Mouse (Mus musculus) adrenal gland, postnatal 4 days (tissue): Measurements from ENCODE around the gene Tmem248. TPM values are rescaled to one million over a fixed set of nuclear protein-coding genes. Genes with fewer than 3 reads are reported as not detected.
A peak's percentile ranks its signal among the peaks of the same experiment; 100 is the strongest.
"Not testable (repeated sequence)": the region's sequence is repeated elsewhere in the genome, so short reads cannot be mapped to it uniquely, and the experiment has no call there.

Experiments
- DNase-seq, 2 experiments: peaks; one replicate each; pipeline ENCODE4 v3.0.0; 2021 to 2022; ENCODE audit warnings: low spot score in 2 of 2, mixed read lengths in 2 of 2
- total RNA-seq, 2 experiments: library from RNA; stranded (reverse); gene quantifications; 2 replicates each; pipeline ENCODE4 v1.2.3; 2021

Tmem248 gene
- total RNA-seq, 2 experiments from 2014 or later, result 56.0 to 61.9 TPM

DNA sequence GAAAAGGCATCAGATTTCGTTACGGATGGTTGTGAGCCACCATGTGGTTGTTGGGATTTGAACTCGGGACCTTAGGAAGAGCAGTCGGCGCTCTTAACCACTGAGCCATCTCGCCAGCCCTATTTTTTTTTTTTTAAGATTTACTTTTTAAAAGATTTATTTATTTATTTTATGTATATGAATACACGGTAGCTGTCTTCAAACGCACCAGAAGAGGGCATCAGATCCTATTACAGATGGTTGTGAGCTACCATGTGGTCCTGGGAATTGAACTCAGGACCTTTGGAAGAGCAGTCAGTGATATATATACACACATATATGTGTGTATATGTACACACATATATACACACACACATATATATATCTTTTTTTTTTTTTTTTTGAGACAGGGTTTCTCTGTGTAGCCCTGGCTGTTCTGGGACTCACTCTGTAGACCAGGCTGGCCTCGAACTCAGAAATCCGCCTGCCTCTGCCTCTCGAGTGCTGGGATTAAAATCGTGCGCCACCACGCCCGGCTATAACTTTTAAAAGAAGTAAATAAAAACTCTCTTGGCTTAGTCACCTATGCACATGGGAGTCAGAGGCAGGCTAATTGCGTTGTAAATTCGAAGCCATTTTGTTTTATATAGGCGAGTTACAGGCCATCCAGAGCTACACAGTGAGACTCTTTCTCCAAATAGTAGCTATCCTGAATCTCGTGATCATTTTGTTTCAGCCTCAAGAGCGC lies 39.1 kb downstream of the Tmem248 start:
- not testable (repeated sequence) for DNase-seq

DNA sequence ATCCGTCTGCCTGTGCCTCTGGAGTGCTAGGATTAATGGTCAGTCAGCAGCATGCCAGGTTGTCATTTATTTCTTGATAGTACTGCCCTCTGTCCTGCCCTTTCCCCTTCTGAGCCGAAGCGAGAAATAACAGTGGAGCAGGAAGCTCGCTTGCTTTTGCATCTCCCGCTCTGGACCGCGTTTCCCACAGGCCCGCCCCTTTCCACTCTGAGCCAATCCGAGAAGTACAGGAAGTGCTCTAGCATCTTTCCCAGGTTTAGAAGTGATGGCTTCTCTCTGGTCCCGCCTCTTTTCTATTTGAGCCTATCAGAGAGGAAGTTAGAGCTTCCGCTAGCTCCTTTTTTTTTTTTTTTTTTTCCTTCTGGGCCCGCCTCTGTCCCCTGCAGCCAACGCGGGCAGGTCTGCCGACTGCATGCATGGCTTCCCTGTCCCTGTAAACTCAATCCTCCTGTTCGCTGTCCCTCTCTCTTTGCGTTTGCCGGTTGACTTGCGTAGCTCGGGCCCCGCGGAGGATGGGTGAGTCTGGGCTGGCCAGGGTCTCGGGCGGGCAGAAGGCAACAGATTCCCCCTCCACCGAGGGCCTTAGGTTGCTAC lies 39.9 kb downstream of the Tmem248 start:
- peak; percentile 61 to 82 for DNase-seq

DNA sequence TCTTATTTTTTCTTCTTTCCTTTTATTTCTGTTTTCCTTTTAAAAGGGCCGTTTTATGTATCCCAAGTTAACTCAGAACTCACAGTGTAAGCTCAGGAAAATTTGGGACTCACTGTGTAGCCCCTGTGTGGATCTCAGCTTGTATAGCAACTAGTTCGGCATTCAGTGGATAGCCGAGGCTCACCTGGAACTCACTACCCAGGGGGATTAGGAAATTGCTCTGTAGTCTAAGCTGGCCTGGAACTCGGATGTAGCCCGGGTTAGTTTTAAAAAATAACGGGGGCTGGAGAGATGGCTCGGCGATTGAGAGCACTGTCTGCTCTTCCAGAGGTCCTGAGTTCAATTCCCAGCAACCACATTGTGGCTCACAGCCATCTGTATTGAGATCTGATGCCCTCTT lies 40.4 kb downstream of the Tmem248 start:
- DNase-seq, result no peak

DNA sequence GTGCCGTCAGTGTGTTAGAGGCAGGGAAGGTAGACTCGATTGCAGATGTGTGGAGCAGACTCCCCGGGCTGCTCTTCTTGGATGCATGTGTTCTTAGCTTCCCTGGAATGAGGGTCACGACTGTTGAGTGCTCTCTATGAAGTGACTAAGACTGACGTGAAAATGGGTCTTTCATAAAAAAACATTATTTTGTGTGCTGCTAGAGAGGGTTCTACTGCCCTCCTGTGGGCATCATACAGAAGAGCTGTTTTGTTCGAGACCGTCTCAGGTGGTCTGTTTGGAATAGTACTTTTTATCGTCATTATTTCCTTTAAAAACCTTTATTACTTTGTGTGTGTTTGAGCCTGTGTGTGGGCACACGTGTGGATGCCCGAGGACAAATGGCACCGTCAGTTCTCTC lies 46.6 kb downstream of the Tmem248 start:
- DNase-seq, result no peak

DNA sequence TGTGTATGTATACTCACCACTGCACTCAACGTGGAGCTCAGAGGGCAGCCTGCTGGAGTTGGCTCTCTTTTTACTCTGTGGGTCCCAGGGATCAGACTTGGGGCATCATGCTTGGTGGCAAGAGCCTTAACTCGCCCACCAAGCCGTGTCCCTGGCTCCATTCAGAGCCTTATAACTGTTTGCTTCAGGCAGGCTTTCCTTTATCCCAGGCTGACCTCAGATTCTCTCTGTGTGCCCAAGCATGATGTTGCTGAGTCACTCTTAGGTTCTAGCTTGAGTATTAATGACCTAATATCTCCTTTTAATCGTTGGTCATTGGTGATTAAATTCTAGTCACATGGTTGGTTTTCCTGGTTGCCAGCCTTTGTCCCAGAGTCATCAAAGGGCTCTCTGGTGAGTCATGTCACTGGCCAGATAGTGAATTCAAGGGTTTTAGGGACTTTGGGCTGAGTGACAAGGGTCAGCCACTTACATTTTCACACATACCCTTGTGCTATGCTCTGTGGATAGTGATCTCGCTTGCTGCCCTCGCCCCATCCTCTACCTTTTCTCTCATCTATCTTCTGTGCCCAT lies 47.6 kb downstream of the Tmem248 start:
- DNase-seq, result no peak

DNA sequence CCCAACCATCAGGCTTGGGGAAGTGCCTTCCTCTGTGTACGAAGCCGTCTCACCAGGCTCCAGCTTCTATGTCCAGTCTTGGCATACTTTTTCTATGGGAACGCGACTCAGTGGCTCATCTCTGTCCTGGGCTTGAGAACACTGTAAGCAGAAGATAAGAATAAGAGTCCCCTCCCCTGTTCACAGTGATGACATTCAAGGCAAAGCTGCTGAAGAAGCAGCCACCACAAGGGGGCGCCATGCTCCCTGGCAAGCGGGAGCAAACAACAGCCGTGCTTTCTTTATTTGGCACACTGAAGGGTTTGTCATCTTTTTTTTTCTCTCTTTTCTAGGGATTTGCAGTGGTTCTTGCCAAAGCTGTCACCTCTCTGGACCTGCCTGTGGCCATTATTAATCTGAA lies 49.8 kb downstream of the Tmem248 start:
- no peak for DNase-seq

DNA sequence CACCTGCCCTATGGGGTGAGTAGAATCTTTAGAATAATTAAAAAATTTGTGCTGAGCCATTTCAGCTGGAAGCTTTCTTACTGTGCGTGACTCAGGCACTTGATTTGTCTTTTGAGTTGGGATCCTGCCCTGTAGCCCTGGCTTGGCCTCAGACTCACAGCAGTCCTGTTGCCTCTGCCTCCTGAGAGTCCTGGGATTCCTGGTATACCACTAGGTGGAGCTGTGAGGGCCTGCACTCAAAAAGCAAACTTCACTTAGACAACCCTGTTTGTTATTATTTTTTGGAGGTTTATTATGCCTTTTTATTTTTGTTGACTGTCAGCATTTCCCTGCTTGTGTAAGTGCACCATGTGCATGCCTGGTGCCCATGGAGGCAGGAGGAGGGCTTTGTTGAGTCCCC lies 50.4 kb downstream of the Tmem248 start:
- DNase-seq, result no peak

DNA sequence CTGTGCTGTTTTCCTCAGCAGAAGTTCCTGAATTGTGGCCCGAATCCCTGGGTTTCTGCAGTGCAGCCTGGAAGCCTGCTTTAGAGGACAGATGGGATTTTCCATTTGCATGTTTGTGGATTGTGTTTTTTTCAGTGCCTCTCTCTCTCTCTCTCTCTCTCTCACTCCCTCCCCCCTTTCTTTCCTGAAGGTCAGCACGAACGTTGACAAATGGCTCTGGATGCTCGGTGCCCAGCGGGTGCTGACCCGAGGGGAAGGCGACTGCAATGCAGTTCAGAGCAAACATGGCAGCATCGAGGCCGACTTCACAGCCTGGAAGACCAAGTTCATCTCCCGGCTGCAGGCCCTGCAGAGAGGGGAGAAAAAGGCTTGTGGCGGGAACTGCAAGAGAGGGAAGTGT lies 52.1 kb downstream of the Tmem248 start:
- peak in 1 of 2 experiments; percentile 17 for DNase-seq

DNA sequence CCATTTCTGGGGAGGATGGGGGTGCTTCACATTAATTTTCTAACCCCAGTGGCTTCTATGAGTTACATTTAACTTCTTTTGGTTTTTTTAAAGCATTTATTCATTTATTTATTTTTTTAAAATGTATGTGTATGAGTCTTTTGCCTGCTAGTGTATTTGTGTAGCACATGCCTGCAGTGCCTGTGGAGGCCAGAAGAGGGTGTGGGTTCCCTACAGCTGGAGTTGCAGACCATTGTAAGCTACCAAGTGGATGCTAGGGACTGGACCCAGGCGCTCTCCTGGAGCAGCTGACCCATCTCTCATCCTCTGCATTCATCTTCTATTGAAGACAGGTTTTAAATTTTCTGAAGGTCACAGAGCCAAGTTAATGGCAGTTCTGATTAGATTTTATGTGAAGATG lies 55.5 kb downstream of the Tmem248 start:
- DNase-seq, result no peak

DNA sequence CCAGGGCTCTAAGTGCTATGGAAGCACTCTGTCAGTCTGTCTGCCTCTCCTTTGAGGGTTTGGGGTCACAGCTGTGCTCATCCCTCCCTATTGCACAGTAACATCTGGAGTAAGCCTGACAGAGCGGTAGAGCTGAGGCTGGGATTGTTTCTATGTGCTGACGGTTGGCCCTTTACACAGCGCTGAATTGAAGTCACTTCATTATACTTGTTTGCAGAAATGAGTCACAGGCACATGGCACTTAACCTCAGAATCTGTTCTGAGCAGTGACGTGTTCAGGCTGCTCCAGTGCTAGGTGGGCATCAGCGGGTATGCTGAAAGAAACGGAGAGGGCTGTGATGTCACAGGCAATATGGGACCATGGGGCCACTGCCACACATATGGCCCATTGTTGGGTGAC lies 56.2 kb downstream of the Tmem248 start:
- DNase-seq, result no peak

DNA sequence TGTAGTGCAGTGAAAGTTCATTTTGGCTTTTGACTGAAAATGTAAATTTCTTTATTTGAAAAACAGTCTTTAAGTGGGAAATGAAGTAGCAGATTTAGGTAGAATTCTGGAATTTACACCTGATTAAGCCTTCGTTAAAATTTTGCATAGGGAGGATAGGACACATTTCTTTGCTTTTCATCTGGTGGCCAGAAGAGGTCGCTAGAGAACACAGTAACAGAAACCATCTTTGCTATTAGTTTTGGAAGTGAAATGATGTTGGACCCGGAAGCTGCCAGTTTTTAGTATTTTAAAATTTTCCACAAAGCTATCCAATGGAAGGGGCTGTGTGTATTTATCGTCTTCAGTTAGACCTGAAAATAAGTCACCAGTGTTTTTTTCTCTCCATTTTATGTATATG lies 58.6 kb downstream of the Tmem248 start:
- DNase-seq, result no peak

DNA sequence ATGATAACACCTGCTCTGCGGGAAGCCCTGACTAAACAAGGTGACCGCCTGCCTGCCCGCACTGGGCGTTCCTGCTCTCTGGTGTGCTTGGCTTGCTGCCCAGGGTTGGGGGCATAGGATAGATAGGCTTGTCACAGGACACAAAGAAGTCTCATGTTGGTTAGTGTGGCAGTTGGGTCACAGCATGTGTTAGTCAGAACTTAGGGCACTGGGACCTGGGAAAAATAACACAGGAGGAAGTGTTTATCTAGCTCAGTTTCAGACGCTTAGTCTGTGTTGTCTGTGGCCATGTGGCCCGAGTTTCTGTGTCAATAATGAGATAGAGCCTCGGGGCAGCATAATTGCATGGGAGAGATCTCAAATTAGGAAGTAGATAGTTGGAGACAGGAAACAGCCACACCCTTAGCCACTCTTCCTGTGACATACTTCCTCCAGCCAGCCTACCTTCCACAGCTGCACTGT lies 61.2 kb downstream of the Tmem248 start:
- no peak for DNase-seq

DNA sequence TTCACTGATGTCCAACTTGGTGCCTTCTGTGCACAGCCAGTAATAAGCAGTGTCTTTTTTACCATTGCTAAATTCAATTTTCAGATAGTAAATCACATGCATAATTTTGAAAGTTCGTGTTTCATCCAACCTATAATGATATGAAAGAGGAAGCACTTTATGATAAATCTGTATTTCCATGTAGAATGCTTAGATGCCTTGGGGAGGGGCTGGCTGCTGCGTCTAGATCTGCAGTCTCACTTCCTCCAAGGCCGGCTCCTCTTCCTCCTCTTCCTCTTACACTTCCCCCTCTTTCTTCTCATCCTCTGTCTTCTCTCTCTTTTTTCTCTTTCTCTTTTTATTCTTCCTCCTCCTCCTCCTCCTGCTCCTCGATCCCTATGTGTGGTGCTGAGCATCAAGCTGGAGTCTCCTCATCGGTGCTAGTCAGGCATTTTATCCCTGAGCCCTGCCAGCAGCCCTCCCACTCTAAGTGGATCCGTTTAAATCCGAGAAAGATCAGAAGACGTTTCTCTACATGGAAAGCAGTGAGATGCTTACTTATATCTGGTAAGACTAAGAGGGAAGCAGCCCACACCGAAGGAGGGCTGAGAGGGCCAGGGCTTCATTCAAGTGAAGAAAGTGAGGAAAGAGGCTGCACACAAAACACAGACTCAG lies 66.3 kb downstream of the Tmem248 start:
- no peak for DNase-seq

DNA sequence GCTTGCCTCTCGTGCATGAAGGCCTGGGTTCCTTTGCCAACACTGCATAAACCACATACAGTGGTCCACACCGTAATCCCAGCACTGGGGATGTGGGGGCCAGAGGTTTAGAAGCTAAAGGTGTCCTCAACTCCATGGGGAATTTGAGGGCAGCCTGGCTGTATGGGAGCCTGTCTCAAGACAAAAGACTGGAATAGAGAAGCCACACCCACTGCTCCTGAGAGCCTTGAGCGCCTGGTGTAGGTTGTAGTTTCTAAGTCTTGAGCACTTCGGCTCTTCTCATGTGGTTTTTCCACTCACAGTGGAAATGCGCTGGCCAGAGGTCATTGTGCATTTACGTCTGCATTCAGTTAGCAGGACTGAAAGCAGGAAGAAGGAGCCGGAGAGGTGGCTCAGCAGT lies 71.2 kb downstream of the Tmem248 start:
- DNase-seq, result no peak

DNA sequence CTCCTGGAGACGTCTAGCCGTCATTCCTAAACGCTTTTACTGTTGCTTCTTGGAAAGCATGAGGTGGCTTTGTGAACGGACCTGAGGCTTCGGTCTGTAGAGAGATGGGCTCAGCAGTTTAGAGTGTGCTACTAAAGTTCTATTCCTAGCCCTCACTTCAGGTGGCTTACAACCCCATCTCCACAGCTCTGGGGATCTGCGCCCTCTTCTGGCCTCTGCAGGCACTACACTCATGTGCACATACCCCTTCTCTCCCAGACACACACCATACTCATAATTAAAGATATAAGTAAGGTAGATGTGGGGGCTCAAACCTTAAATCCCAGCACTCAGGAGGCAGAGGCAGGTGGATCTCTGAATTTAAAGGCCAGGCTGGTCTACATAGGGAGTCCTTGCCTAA lies 73.4 kb downstream of the Tmem248 start:
- DNase-seq, result no peak

DNA sequence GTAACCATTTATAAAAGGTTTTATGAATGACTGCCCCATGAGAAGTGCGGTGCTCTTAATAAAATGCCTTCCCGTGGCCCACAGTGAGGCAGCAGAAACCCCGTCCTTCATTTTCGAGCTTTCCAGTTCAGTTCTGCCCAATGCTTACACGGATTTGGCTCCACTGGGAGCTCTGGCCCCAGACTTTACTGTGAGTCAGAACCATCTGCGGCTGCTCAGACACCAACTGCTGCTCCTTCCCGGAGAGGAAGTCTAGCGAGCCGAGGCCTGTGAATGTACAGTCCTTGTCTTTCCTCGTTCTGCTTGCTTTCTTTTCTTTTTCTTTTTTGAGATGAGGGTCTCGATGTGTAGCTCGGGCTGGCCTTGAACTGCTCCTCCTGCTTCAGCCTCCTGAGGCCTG lies 73.9 kb downstream of the Tmem248 start:
- DNase-seq, result no peak

DNA sequence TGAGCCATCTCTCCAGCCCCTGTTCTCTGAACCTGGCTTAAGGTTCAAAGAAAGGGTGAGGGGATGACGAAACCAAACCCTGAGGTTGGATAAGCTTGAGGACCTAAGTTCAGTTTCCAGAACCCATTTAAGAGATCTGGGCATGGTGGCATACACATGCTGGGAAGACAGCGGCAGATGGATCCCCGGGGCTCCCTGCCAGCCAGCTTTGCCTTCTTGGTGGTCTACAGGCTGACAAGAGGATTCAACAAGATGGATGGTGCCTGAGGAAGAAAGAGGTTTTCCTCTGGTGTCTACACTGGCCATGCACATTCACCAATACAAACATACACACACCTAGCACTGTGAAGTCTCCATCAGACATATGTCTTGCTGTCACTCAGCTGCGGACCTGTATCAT lies 76.1 kb downstream of the Tmem248 start:
- DNase-seq, result no peak

Other genes with a start within 250 kb of the Tmem248 start
- gene Gusb, start 214.0 kb upstream of the Tmem248 start, total RNA-seq, result 10 to 100 TPM; 61.0 to 61.5 TPM
- gene Asl, start 187.8 kb upstream of the Tmem248 start, total RNA-seq, result 100 to 1,000 TPM; 149 to 165 TPM
- gene Crcp, start 187.8 kb upstream of the Tmem248 start, total RNA-seq, result 10 to 100 TPM; 38.9 to 41.3 TPM
- 10 to 100 TPM; 41.7 to 43.8 TPM for gene Tpst1, start 143.8 kb upstream of the Tmem248 start, total RNA-seq
- gene Kctd7, start 72.2 kb upstream of the Tmem248 start, total RNA-seq, result 1 to 10 TPM; 7.8 to 9.4 TPM
- gene Rabgef1, start 45.3 kb upstream of the Tmem248 start, total RNA-seq, result 10 to 100 TPM; 36.5 to 43.2 TPM
- gene Sbds, start 38.4 kb downstream of the Tmem248 start, total RNA-seq, result 10 to 100 TPM; 74.2 to 77.0 TPM
- gene Tyw1, start 38.5 kb downstream of the Tmem248 start, total RNA-seq, result 10 to 100 TPM; 25.3 to 25.7 TPM
- 10 to 100 TPM; 46.1 to 47.0 TPM for gene Caln1, start 152.4 kb downstream of the Tmem248 start, total RNA-seq
- gene A330070K13Rik, start 167.6 kb downstream of the Tmem248 start, total RNA-seq, result not detected